Mouse (Mus musculus) embryonic facial prominence, embryonic 10.5 days (tissue): ENCODE results near the gene Appbp2. TPM values are rescaled to one million over a fixed set of nuclear protein-coding genes. Genes with fewer than 3 reads are reported as not detected.

Experiments
- DNase-seq: peaks from one replicate; pipeline ENCODE4 v3.0.0-alpha.2; 2017; ENCODE audit warnings: low spot score
- H3K27ac ChIP-seq: fragments of 300-500 bp; sonication (generic); replicated peaks from 2 replicates; pipeline ENCODE4 v1.5.1; 2016; ENCODE audit warnings: mild to moderate bottlenecking
- H3K27me3 ChIP-seq: fragments of 300-500 bp; sonication (generic); replicated peaks from 2 replicates; pipeline ENCODE4 v1.6.1; 2016; ENCODE audit warnings: low read depth, mild to moderate bottlenecking; ENCODE audit not compliant: poor library complexity, severe bottlenecking
- H3K36me3 ChIP-seq: fragments of 300-500 bp; sonication (generic); replicated peaks from 2 replicates; pipeline ENCODE4 v1.6.1; 2016; ENCODE audit warnings: mild to moderate bottlenecking, moderate library complexity
- H3K4me1 ChIP-seq: fragments of 300-500 bp; sonication (generic); 2 replicates; pipeline ENCODE4 v1.6.1; 2016
- H3K4me3 ChIP-seq: fragments of 300-500 bp; sonication (generic); 2 replicates; pipeline ENCODE4 v1.5.1; 2016; ENCODE audit warnings: mild to moderate bottlenecking, moderate library complexity
- H3K9me3 ChIP-seq: fragments of 300-500 bp; sonication (generic); 2 replicates; pipeline ENCODE4 v1.6.1; 2016; ENCODE audit warnings: mild to moderate bottlenecking
- WGBS: fragments of 180-500 bp; shearing (Covaris S2); methylation state at CpG from one replicate; pipeline ENCODE4 v1.1.7; 2016; 5-methylcytosine and 5-hydroxymethylcytosine counted together
- polyA plus RNA-seq: library from polyadenylated mRNA; unstranded; fragments of >200 nt; fragmentation: Nextera tagmentation; extraction: Ambion mirVana; gene quantifications from 2 replicates; pipeline ENCODE4 v1.2.1, GENCODE M21; 2016

The Appbp2 gene
- polyA plus RNA-seq, 1 experiment from 2014 or later: 42.7 TPM

DNA sequence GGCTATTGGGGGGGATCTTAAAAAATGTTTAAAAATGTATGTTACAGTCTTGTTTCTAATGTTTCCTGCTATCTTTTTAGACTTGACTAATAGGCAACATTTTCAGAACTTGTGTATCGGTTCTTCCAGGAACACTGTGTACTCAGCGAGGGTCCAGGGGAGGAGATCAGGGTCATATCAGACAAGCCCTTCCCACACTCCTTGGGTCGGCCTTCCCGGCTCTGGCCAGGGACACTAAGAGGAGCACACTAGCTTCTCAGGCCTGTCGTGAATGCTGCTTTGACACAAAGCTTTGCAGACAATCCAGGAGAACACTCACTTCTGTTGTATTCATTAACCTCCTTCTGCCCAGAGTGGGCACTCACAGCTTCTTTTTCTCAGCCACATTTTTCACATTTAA, 18.1 kb upstream of the Appbp2 start:
- Histone ChIP-seq H3K4me3 (no peak overlapping the region), H3K9me3 (no peaks in the 10 kb centered on the region), H3K36me3 (no peaks in the 10 kb centered on the region), H3K27ac (no peak overlapping the region), H3K27me3 (no peaks in the 10 kb centered on the region), H3K4me1 (peaks cover 9% of the 10 kb centered on the region)
- 75% methylated on average over 5 of the region's 5 CpGs for whole genome bisulfite sequencing
- no peak for DNase-seq

DNA sequence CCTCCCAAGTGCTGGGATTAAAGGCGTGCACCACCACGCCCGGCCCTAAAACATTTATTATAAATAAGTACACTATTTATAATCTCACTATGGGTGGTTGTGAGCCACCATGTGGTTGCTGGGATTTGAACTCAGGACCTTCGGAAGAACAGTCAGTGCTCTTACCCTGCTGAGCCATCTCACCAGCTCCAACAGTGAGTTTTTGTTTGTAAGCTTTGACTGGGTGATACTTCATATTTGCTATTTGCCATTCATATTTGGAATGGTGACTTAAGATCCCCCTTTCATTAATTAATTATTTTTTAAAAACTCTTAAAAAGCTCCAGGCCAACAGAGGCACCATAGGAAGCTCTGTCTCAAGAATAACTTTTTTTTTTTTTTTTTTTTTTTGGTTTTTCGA, 17.0 kb upstream of the Appbp2 start:
- DNase-seq: no peak
- Histone ChIP-seq H3K4me1 (peaks cover 9% of the 10 kb centered on the region), H3K9me3 (no peaks in the 10 kb centered on the region), H3K27me3 (no peaks in the 10 kb centered on the region), H3K27ac (no peak overlapping the region), H3K4me3 (no peak overlapping the region), H3K36me3 (no peaks in the 10 kb centered on the region)
- WGBS: 93% methylated on average over 5 of the region's 5 CpGs

DNA sequence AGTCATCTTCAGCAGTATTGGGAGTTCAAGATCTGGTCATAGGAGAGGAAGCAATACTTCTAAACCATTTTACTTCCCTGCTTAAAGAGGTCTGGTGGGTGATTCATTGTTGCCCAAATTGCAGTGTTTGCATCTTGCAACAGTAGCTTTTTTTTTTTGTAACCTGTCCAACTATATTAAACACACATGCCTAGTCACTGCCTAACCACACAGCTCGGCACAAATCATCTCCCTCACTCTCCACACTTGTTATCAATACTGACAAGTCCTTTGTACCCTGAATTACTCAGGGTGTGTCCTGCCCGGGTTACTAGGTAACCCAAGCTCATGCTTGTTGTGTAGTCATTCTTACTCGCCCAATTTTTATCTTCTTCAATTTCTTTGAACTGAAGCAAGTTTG, 15.5 kb upstream of the Appbp2 start:
- Histone ChIP-seq H3K4me1 (peaks cover 4% of the 10 kb centered on the region), H3K36me3 (no peaks in the 10 kb centered on the region), H3K9me3 (no peaks in the 10 kb centered on the region), H3K27me3 (no peaks in the 10 kb centered on the region), H3K27ac (no peak overlapping the region), H3K4me3 (no peak overlapping the region)
- no peak for DNase-seq
- 61% methylated on average over 3 of the region's 3 CpGs for WGBS

GRCm38 (mm10) chr11:85249338-85249737, 14.4 kb upstream of the Appbp2 start:
- H3K4me3 ChIP-seq: no peak overlapping the region
- no peak for DNase-seq
- WGBS: 77% methylated on average over 3 of the region's 3 CpGs
- H3K4me1 ChIP-seq: peaks cover 4% of the 10 kb centered on the region; the same call in 1 of the 2 replicates
- H3K27ac ChIP-seq: no peak overlapping the region
- H3K27me3 ChIP-seq: no peaks in the 10 kb centered on the region
- H3K9me3 ChIP-seq: no peaks in the 10 kb centered on the region
- H3K36me3 ChIP-seq: no peaks in the 10 kb centered on the region

DNA sequence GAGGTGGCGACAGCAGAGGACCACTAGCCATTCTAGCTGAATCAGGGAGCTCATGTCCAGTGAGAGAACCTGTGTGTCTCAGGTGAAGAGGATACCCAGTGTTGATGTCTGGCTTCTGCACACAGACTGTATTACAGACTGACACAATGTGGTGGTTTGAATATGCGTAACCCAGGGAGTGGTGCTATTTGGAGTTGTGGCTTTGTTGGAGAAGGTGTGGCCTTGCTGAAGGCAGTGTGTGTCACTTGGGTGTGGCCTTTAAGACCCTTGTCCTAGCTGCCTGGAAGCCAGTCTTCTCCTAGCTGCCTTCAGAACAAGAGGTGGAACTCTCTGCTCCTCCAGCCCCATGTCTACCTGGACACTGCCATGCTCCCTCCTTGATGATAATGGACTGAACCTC, 13.2 kb upstream of the Appbp2 start:
- WGBS: 94% methylated on average over 2 of the region's 2 CpGs
- Histone ChIP-seq H3K9me3 (no peaks in the 10 kb centered on the region), H3K27me3 (no peaks in the 10 kb centered on the region), H3K4me1 (peaks cover 10% of the 10 kb centered on the region; the same call in 1 of the 2 replicates), H3K4me3 (no peak overlapping the region), H3K27ac (no peak overlapping the region), H3K36me3 (no peaks in the 10 kb centered on the region)
- no peak for DNase-seq

DNA sequence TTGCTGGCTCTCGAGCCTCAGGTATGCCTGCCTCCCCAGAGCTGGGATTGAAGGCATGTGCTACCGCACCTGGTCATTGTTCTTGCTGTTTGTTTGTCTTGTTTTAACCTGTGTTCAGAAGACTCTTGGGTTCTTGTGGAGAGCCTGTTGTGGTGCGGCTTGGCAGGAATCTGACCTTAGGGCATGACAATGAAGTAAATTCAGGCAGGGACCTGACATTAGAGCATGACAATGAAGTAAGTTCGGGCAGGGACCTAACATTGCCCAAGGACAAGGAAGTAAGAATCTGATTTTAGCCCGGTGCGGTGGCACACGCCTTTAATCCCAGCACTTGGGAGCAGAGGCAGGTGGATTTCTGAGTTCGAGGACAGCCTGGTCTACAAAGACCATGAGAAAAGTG, 6.3 kb upstream of the Appbp2 start:
- DNase-seq: no peak
- Histone ChIP-seq H3K9me3 (no peaks in the 10 kb centered on the region), H3K27ac (no peak overlapping the region), H3K4me3 (no peak overlapping the region), H3K36me3 (no peaks in the 10 kb centered on the region; the same call in 1 of the 2 replicates), H3K27me3 (no peaks in the 10 kb centered on the region), H3K4me1 (peaks cover 12% of the 10 kb centered on the region; the same call in 1 of the 2 replicates)
- WGBS: 89% methylated on average over 8 of the region's 8 CpGs

GRCm38 (mm10) chr11:85240211-85240610, 5.3 kb upstream of the Appbp2 start:
- peaks cover 16% of the 10 kb centered on the region for H3K4me1 ChIP-seq
- no peak for DNase-seq
- no peak overlapping the region for H3K27ac ChIP-seq
- H3K4me3 ChIP-seq: no peak overlapping the region
- no peaks in the 10 kb centered on the region for H3K9me3 ChIP-seq
- WGBS: 89% methylated on average over 3 of the region's 3 CpGs
- no peaks in the 10 kb centered on the region for H3K27me3 ChIP-seq
- H3K36me3 ChIP-seq: no peaks in the 10 kb centered on the region; the same call in 1 of the 2 replicates

DNA sequence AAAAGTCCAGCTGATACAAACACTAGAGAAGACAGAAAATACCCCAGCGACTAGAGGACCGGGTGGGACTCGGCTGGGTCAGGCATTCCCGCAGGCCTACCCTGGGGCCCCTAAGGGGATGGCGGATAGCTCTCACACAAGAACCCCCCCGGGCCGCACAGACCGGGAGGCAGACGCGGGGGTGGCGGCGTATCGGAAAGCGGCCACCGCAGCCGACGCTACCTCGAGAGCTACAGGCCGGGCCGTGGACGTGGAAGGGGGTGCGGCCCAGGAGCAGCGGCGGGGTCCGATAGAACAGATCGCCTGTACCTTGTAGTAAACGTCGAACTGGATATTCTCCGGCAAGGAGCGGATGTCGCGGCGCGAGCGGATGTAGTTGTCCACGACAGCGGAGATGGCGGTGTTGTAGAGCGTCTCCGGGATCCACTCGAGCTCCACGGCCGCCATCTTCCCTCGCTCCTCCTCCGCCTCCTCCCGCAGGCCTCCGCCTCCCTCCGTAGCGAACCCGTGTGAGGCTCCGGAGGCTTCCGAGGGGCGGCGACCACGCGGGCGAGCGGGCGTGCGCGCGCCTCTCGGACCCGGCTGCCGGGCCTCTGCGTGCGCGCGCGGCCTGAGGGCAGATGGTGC, 454 bp downstream of the Appbp2 start:
- DNase-seq: peak; percentile 89
- Histone ChIP-seq H3K4me3 (peak overlapping the region; percentile 97), H3K4me1 (peaks cover 14% of the 10 kb centered on the region), H3K36me3 (peaks cover 34% of the 10 kb centered on the region), H3K27ac (peak overlapping the region; percentile 99), H3K9me3 (no peaks in the 10 kb centered on the region), H3K27me3 (no peaks in the 10 kb centered on the region)
- under 1% methylated on average over 70 of the region's 70 CpGs for WGBS

DNA sequence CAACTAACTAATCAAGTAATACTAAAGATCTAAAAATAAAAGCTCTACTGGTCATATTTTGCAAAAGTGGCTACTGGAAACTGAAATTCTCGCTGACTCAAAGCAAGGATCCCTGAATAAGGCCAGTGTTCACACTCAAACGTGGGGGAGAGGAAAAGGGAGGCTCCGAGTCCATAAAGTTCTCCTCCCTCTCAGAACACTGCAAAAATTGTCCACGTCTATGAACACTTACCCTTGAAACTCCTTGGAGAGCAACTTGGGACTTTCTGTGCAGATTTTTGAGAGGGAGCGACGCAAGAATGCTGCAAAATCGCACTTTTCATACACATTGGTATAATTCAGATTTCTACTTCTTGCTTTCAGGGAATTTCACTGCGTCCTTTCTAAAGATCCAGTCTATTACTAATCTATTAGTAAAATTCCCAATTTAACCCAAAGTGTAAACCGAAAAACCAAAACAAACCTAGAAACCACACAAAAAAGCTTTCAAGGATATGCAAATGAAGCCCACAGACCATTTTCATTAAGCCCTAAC, 1.2 kb downstream of the Appbp2 start:
- WGBS: 19% methylated on average over 9 of the region's 9 CpGs
- Histone ChIP-seq H3K36me3 (peaks cover 36% of the 10 kb centered on the region), H3K27ac (peak overlapping the region; percentile 99), H3K27me3 (no peaks in the 10 kb centered on the region), H3K9me3 (no peaks in the 10 kb centered on the region), H3K4me3 (peak overlapping the region; percentile 97), H3K4me1 (peaks cover 14% of the 10 kb centered on the region)
- DNase-seq: no peak

GRCm38 (mm10) chr11:85223248-85223647, 11.7 kb downstream of the Appbp2 start:
- H3K27me3 ChIP-seq: no peaks in the 10 kb centered on the region
- no peak overlapping the region for H3K4me3 ChIP-seq
- no peak for DNase-seq
- no peaks in the 10 kb centered on the region for H3K4me1 ChIP-seq
- WGBS: 99% methylated on average over 3 of the region's 3 CpGs
- peaks cover 4% of the 10 kb centered on the region; the same call in 1 of the 2 replicates for H3K9me3 ChIP-seq
- no peak overlapping the region for H3K27ac ChIP-seq
- H3K36me3 ChIP-seq: peaks cover 64% of the 10 kb centered on the region

DNA sequence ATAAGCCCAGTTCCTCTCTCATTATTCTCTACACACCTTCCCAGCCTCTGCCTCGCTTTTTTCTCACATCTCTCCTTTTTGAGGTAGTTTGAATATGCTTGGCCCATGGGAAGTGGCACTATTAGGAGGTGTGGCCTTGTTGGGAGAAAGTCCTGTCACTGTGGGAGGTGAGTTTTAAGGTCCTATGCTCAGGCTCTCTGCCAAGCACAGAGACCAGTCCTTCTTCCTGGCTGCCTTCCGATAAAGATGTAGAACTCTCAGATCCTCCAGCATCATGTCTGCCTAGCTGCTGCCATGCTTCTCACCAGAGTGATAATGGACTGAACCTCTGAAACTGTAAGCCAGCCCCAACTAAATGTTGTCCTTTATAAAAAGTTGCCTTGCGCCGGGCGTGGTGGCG, 12.4 kb downstream of the Appbp2 start:
- no peak overlapping the region for H3K27ac ChIP-seq
- no peaks in the 10 kb centered on the region for H3K27me3 ChIP-seq
- no peaks in the 10 kb centered on the region for H3K4me1 ChIP-seq
- H3K36me3 ChIP-seq: peaks cover 60% of the 10 kb centered on the region
- no peak for DNase-seq
- H3K4me3 ChIP-seq: no peak overlapping the region
- H3K9me3 ChIP-seq: peaks cover 4% of the 10 kb centered on the region; the same call in 1 of the 2 replicates
- WGBS: 97% methylated on average over 6 of the region's 6 CpGs

DNA sequence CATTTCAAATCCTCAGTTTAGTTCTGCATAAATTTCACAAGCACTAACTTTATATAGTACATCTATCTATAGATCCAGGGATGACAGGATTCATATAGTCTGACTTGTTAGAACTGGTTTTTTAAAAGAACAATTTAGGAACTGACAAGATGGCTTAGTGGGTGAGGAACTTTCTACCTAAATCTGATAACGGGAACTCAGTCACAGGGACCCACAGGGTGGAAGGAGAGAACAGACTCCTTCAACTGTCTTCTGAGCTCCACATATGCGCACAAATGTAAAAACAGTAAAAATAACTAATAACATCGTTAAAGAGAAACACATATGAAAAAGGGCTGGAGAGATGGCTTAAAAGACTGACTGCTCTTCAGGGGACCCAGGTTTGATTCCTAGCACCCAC, 15.9 kb downstream of the Appbp2 start:
- no peaks in the 10 kb centered on the region for H3K27me3 ChIP-seq
- H3K4me1 ChIP-seq: no peaks in the 10 kb centered on the region
- no peak overlapping the region for H3K4me3 ChIP-seq
- 96% methylated on average over 3 of the region's 3 CpGs for WGBS
- DNase-seq: no peak
- H3K9me3 ChIP-seq: no peaks in the 10 kb centered on the region
- H3K36me3 ChIP-seq: peaks cover 58% of the 10 kb centered on the region
- H3K27ac ChIP-seq: no peak overlapping the region

GRCm38 (mm10) chr11:85214679-85215078, 20.3 kb downstream of the Appbp2 start:
- no peak overlapping the region for H3K4me3 ChIP-seq
- H3K9me3 ChIP-seq: no peaks in the 10 kb centered on the region
- DNase-seq: no peak
- 98% methylated on average over 3 of the region's 3 CpGs for WGBS
- H3K4me1 ChIP-seq: no peaks in the 10 kb centered on the region
- no peak overlapping the region for H3K27ac ChIP-seq
- no peaks in the 10 kb centered on the region for H3K27me3 ChIP-seq
- H3K36me3 ChIP-seq: peaks cover 74% of the 10 kb centered on the region
